In genomic region chr1:138538217-138538616, GRCm38 (mm10) we compare ENCODE assay signal across 22 mouse cellular contexts.
A peak's percentile ranks its signal among the peaks of the same experiment; 100 is the strongest.
DNase-seq lines count a peak whose midpoint lies in the region; ATAC-seq lines count a peak whose summit lies in the region.
"Had no signal": no experiment of that assay in that cellular context is flagged by ENCODE, and none has a peak within 500 bp of the region (broad histone marks: within the 10 kb centered on the region; RNA-seq: fewer than 3 reads in every experiment).

No protein-coding gene starts in this region.

- ATAC-seq in kidney, embryonic 16.5 days (ENCODE audit: low FRiP score, low TSS enrichment): peak; percentile 37; the same call in 1 of the 2 replicates
- ATAC-seq in midbrain, embryonic 11.5 days (ENCODE audit: low FRiP score): 0 out of 2 replicates have a peak, but pooled peaks have one; percentile 12
- no peak for ATAC-seq in midbrain, embryonic 13.5 days
- ATAC-seq in limb, embryonic 12.5 days (ENCODE audit: insufficient number of reproducible peaks, insufficient read depth, low FRiP score, low TSS enrichment, low read depth): peak; percentile 59; the same call in 1 of the 2 replicates
- ATAC-seq: activated CD4-positive, CD25-positive, alpha-beta regulatory T cell, adult 4 months; forebrain, embryonic 15.5 days; forebrain, postnatal 0 days; Patski had no signal

- no peak overlapping the region for H3K9ac ChIP-seq in kidney, embryonic 16.5 days (replicated peaks; ENCODE audit: low read length)
- H3K9ac ChIP-seq in midbrain, embryonic 11.5 days (ENCODE audit: low read length): no peak overlapping the region
- no peak overlapping the region for H3K9ac ChIP-seq in midbrain, embryonic 13.5 days (replicated peaks)
- H3K9ac ChIP-seq in limb, embryonic 12.5 days (replicated peaks): no peak overlapping the region
- H3K9ac ChIP-seq: embryonic facial prominence, embryonic 12.5 days; forebrain, embryonic 13.5 days; forebrain, embryonic 15.5 days; forebrain, postnatal 0 days had no signal

- H3K27ac ChIP-seq in kidney, embryonic 16.5 days (ENCODE audit: low read length): no peak overlapping the region
- H3K27ac ChIP-seq in midbrain, embryonic 11.5 days (ENCODE audit: low read depth, low read length): no peak overlapping the region
- no peak overlapping the region for H3K27ac ChIP-seq in midbrain, embryonic 13.5 days
- H3K27ac ChIP-seq in limb, embryonic 12.5 days: no peak overlapping the region
- H3K27ac ChIP-seq: embryonic facial prominence, embryonic 10.5 days; embryonic facial prominence, embryonic 12.5 days; forebrain, embryonic 13.5 days; forebrain, embryonic 15.5 days had no signal

- no peaks in the 10 kb centered on the region for H3K9me3 ChIP-seq in kidney, embryonic 16.5 days (ENCODE audit: low read length)
- no peaks in the 10 kb centered on the region for H3K9me3 ChIP-seq in midbrain, embryonic 11.5 days (ENCODE audit: control insufficient read depth, low read length)
- no peaks in the 10 kb centered on the region for H3K9me3 ChIP-seq in midbrain, embryonic 13.5 days
- H3K9me3 ChIP-seq in limb, embryonic 12.5 days: no peaks in the 10 kb centered on the region
- H3K9me3 ChIP-seq: embryonic facial prominence, embryonic 10.5 days; embryonic facial prominence, embryonic 12.5 days; forebrain, embryonic 13.5 days; forebrain, embryonic 15.5 days; G1E had no signal

- DNase-seq in kidney, adult 9 months: no peak
- no peak for DNase-seq in midbrain, embryonic 11.5 days (ENCODE audit: low spot score, missing footprints)
- DNase-seq in thymus, adult 18-20 months: no peak
- DNase-seq: adrenal gland, adult 8-10 months; adrenal gland, postnatal 14 days; adrenal gland, postnatal 36 days; cerebellum, adult 11-12 months; cerebellum, adult 2 months; cerebellum, adult 9-10 months; cerebellum, postnatal 10 days; cerebellum, postnatal 25 days; forebrain, postnatal 0 days had no signal

- H3K36me3 ChIP-seq in kidney, embryonic 16.5 days (ENCODE audit: insufficient read depth, low read length): no peaks in the 10 kb centered on the region
- no peaks in the 10 kb centered on the region for H3K36me3 ChIP-seq in midbrain, embryonic 11.5 days (ENCODE audit: control insufficient read depth, insufficient read depth, low read length)
- no peaks in the 10 kb centered on the region for H3K36me3 ChIP-seq in midbrain, embryonic 13.5 days
- no peaks in the 10 kb centered on the region for H3K36me3 ChIP-seq in limb, embryonic 12.5 days
- H3K36me3 ChIP-seq: embryonic facial prominence, embryonic 10.5 days; embryonic facial prominence, embryonic 12.5 days; forebrain, embryonic 15.5 days had no signal

- no peak overlapping the region for H3K4me2 ChIP-seq in kidney, embryonic 16.5 days (replicated peaks; ENCODE audit: low read depth, low read length)
- no peak overlapping the region for H3K4me2 ChIP-seq in midbrain, embryonic 11.5 days
- H3K4me2 ChIP-seq in midbrain, embryonic 13.5 days (replicated peaks): no peak overlapping the region
- H3K4me2 ChIP-seq in limb, embryonic 12.5 days: no peak overlapping the region
- H3K4me2 ChIP-seq: embryonic facial prominence, embryonic 12.5 days; forebrain, embryonic 13.5 days; forebrain, embryonic 15.5 days had no signal

- peaks cover 15% of the 10 kb centered on the region for H3K4me1 ChIP-seq in kidney, embryonic 16.5 days (ENCODE audit: insufficient read depth, low read length)
- no peaks in the 10 kb centered on the region; the same call in 1 of the 2 replicates for H3K4me1 ChIP-seq in midbrain, embryonic 11.5 days (ENCODE audit: control insufficient read depth, insufficient read depth, low read length)
- H3K4me1 ChIP-seq in midbrain, embryonic 13.5 days (replicated peaks): peaks cover 14% of the 10 kb centered on the region
- peaks cover 29% of the 10 kb centered on the region for H3K4me1 ChIP-seq in limb, embryonic 12.5 days (replicated peaks)
- H3K4me1 ChIP-seq: forebrain, embryonic 13.5 days; forebrain, embryonic 15.5 days had no signal

- H3K4me3 ChIP-seq in kidney, embryonic 16.5 days (ENCODE audit: low read length): no peak overlapping the region
- no peak overlapping the region for H3K4me3 ChIP-seq in midbrain, embryonic 11.5 days (ENCODE audit: low read depth, low read length)
- H3K4me3 ChIP-seq in midbrain, embryonic 13.5 days (replicated peaks): no peak overlapping the region
- no peak overlapping the region for H3K4me3 ChIP-seq in limb, embryonic 12.5 days (replicated peaks)
- H3K4me3 ChIP-seq: embryonic facial prominence, embryonic 10.5 days; embryonic facial prominence, embryonic 12.5 days; forebrain, embryonic 13.5 days; forebrain, embryonic 15.5 days had no signal

- no peaks in the 10 kb centered on the region for H3K27me3 ChIP-seq in kidney, embryonic 16.5 days (ENCODE audit: insufficient read depth, low read length)
- no peaks in the 10 kb centered on the region for H3K27me3 ChIP-seq in midbrain, embryonic 11.5 days (ENCODE audit: control insufficient read depth, insufficient read depth, low read length)
- no peaks in the 10 kb centered on the region for H3K27me3 ChIP-seq in midbrain, embryonic 13.5 days
- H3K27me3 ChIP-seq in limb, embryonic 12.5 days: no peaks in the 10 kb centered on the region
- H3K27me3 ChIP-seq: embryonic facial prominence, embryonic 12.5 days; forebrain, embryonic 13.5 days; forebrain, embryonic 15.5 days; Patski had no signal
